10 mouse cellular contexts compared by ENCODE assay signal in genomic region chr8:126883752-126884151, GRCm38 (mm10).
A peak's percentile ranks its signal among the peaks of the same experiment; 100 is the strongest.
DNase-seq lines count a peak whose midpoint lies in the region; ATAC-seq and TF ChIP-seq lines count a peak whose summit lies in the region.
"Had no signal": no experiment of that assay in that cellular context is flagged by ENCODE, and none has a peak within 500 bp of the region (broad histone marks: within the 10 kb centered on the region; RNA-seq: fewer than 3 reads in every experiment).

No protein-coding gene starts in this region.

- no peak for TF ChIP-seq POLR2A in heart, adult 2 months (IDR thresholded peaks at IDR 0.05; ENCODE audit: insufficient read depth, low read depth, low read length)
- TF ChIP-seq POLR2A in bone marrow macrophage, adult 2 months (IDR thresholded peaks at IDR 0.05; ENCODE audit: borderline replicate concordance, low read depth, low read length), result no peak
- TF ChIP-seq POLR2A in kidney, adult 2 months (IDR thresholded peaks at IDR 0.05; ENCODE audit: low read depth, low read length), result no peak

- WGBS in heart, adult 2 months, result 59% methylated on average over 5 of the region's 5 CpGs
- WGBS in kidney, embryonic 14.5 days, result 76% methylated on average over 5 of the region's 5 CpGs
- 76% methylated on average over 5 of the region's 5 CpGs for WGBS in hindbrain, embryonic 15.5 days
- WGBS in kidney, adult 2 months, result 71% methylated on average over 5 of the region's 5 CpGs

- no peaks in the 10 kb centered on the region for H3K9me3 ChIP-seq in kidney, embryonic 14.5 days (ENCODE audit: control insufficient read depth, low read length)
- no peaks in the 10 kb centered on the region for H3K9me3 ChIP-seq in hindbrain, embryonic 15.5 days
- H3K9me3 ChIP-seq: embryonic facial prominence, embryonic 13.5 days had no signal

- H3K4me1 ChIP-seq in heart, adult 2 months (ENCODE audit: control insufficient read depth, insufficient read depth, low read length), result peaks cover 30% of the 10 kb centered on the region
- H3K4me1 ChIP-seq in kidney, embryonic 14.5 days (ENCODE audit: control insufficient read depth, insufficient read depth, low read length), result peaks cover 11% of the 10 kb centered on the region; the same call in 1 of the 2 replicates
- peaks cover 71% of the 10 kb centered on the region for H3K4me1 ChIP-seq in bone marrow macrophage, adult 2 months (ENCODE audit: control insufficient read depth, insufficient read depth, low read length)
- H3K4me1 ChIP-seq in hindbrain, embryonic 15.5 days (replicated peaks), result peaks cover 15% of the 10 kb centered on the region
- peaks cover 19% of the 10 kb centered on the region for H3K4me1 ChIP-seq in kidney, adult 2 months (ENCODE audit: control insufficient read depth, insufficient read depth, low read length)

- no peak overlapping the region for H3K4me2 ChIP-seq in kidney, embryonic 14.5 days (replicated peaks; ENCODE audit: low read depth, low read length)
- no peak overlapping the region for H3K4me2 ChIP-seq in hindbrain, embryonic 15.5 days
- H3K4me2 ChIP-seq: embryonic facial prominence, embryonic 13.5 days had no signal

- H3K4me3 ChIP-seq in heart, adult 2 months, result no peak overlapping the region
- no peak overlapping the region for H3K4me3 ChIP-seq in kidney, embryonic 14.5 days (ENCODE audit: low read length)
- H3K4me3 ChIP-seq in bone marrow macrophage, adult 2 months (ENCODE audit: insufficient read depth, low read length), result no peak overlapping the region
- H3K4me3 ChIP-seq in hindbrain, embryonic 15.5 days, result no peak overlapping the region
- H3K4me3 ChIP-seq in kidney, adult 2 months (ENCODE audit: insufficient read depth, low read depth, low read length), result no peak overlapping the region
- H3K4me3 ChIP-seq: embryonic facial prominence, embryonic 13.5 days had no signal

- no peak for TF ChIP-seq CTCF in heart, adult 2 months (IDR thresholded peaks at IDR 0.05)
- no peak for TF ChIP-seq CTCF in bone marrow macrophage, adult 2 months (IDR thresholded peaks at IDR 0.05; ENCODE audit: low read depth, low read length)
- no peak for TF ChIP-seq CTCF in kidney, adult 2 months (conservative IDR thresholded peaks at IDR 0.05; ENCODE audit: insufficient read depth, insufficient read length, low read depth, low read length)

- no peak for DNase-seq in heart, adult 2 months
- no peak for DNase-seq in heart, adult 9 months (ENCODE audit: low spot score in 2 of 2)
- DNase-seq in kidney, postnatal 25 days, result no peak
- no peak for DNase-seq in retina, embryonic 14.5 days (ENCODE audit: low spot score)
- no peak for DNase-seq in kidney, adult 2 months

- no peak for TF ChIP-seq EP300 in heart, adult 2 months (IDR thresholded peaks at IDR 0.05; ENCODE audit: insufficient read depth, low read depth, low read length)

- ATAC-seq in kidney, embryonic 14.5 days (ENCODE audit: low FRiP score, low TSS enrichment), result no peak
- ATAC-seq in hindbrain, embryonic 15.5 days (ENCODE audit: low FRiP score, low read depth), result no peak

- H3K79me2 ChIP-seq in heart, adult 2 months (replicated peaks; ENCODE audit: control insufficient read depth, insufficient read depth, low read length), result no peaks in the 10 kb centered on the region

- intact Hi-C loops in heart, adult 2 months (cut with DNase I), result loop anchor here (5.0 kb wide), 1 partner anchor 41 kb away; no protein-coding TSS in a partner anchor

- peak overlapping the region; percentile 88 for H3K27ac ChIP-seq in heart, adult 2 months
- H3K27ac ChIP-seq in kidney, embryonic 14.5 days (ENCODE audit: low read depth, low read length), result peak overlapping the region; percentile 17; the same call in 1 of the 2 replicates
- H3K27ac ChIP-seq in bone marrow macrophage, adult 2 months (ENCODE audit: insufficient read depth, low read depth, low read length), result peak overlapping the region; percentile 92
- H3K27ac ChIP-seq in hindbrain, embryonic 15.5 days (replicated peaks), result peak overlapping the region; percentile 64
- no peak overlapping the region for H3K27ac ChIP-seq in kidney, adult 2 months (ENCODE audit: insufficient read depth, low read depth, low read length)
- H3K27ac ChIP-seq: liver, embryonic 14.5 days had no signal

- H3K27me3 ChIP-seq in heart, adult 2 months (ENCODE audit: control insufficient read depth, insufficient read depth, low read length), result no peaks in the 10 kb centered on the region
- H3K27me3 ChIP-seq in kidney, embryonic 14.5 days (ENCODE audit: control insufficient read depth, insufficient read depth, low read length), result no peaks in the 10 kb centered on the region
- no peaks in the 10 kb centered on the region for H3K27me3 ChIP-seq in hindbrain, embryonic 15.5 days
- H3K27me3 ChIP-seq in kidney, adult 2 months (replicated peaks; ENCODE audit: control insufficient read depth, insufficient read depth, low read length), result no peaks in the 10 kb centered on the region
- H3K27me3 ChIP-seq: embryonic facial prominence, embryonic 13.5 days had no signal

- H3K9ac ChIP-seq in heart, adult 2 months (ENCODE audit: low read depth, low read length), result no peak overlapping the region
- no peak overlapping the region for H3K9ac ChIP-seq in kidney, embryonic 14.5 days (ENCODE audit: low read depth, low read length)
- no peak overlapping the region for H3K9ac ChIP-seq in hindbrain, embryonic 15.5 days
- H3K9ac ChIP-seq: embryonic facial prominence, embryonic 13.5 days; liver, embryonic 14.5 days had no signal

- H3K36me3 ChIP-seq in heart, adult 2 months (ENCODE audit: control insufficient read depth, insufficient read depth, low read length), result no peaks in the 10 kb centered on the region
- no peaks in the 10 kb centered on the region for H3K36me3 ChIP-seq in kidney, embryonic 14.5 days (ENCODE audit: control insufficient read depth, insufficient read depth, low read length)
- H3K36me3 ChIP-seq in hindbrain, embryonic 15.5 days, result no peaks in the 10 kb centered on the region
- no peaks in the 10 kb centered on the region for H3K36me3 ChIP-seq in kidney, adult 2 months (ENCODE audit: control insufficient read depth, insufficient read depth, low read length)
- H3K36me3 ChIP-seq: embryonic facial prominence, embryonic 13.5 days had no signal
